Mouse (Mus musculus) intestine, embryonic 14.5 days (tissue): ENCODE data around the gene Sstr2. TPM values are rescaled to one million over a fixed set of nuclear protein-coding genes. Genes with fewer than 3 reads are reported as not detected.

Experiments
- ATAC-seq: fragments of 200-750 bp; cut with Nextera tagmentation; replicated peaks from 2 replicates; pipeline ENCODE4 v1.8.0; 2017; ENCODE audit warnings: low read depth, moderate number of reproducible peaks, moderate TSS enrichment, moderate library complexity; ENCODE audit not compliant: low FRiP score, low TSS enrichment
- DNase-seq: peaks from one replicate; pipeline ENCODE4 v3.0.0-alpha.2; 2018; ENCODE audit warnings: low spot score
- H3K27ac ChIP-seq: fragments of 300-500 bp; sonication (generic); 2 replicates; pipeline ENCODE4 v1.5.1; 2014; ENCODE audit warnings: low read depth, mild to moderate bottlenecking, control low read depth
- H3K27me3 ChIP-seq: fragments of 300-500 bp; sonication (generic); replicated peaks from 2 replicates; pipeline ENCODE4 v1.6.1; 2014; ENCODE audit warnings: low read length, control low read depth; ENCODE audit not compliant: control insufficient read depth, insufficient read depth
- H3K36me3 ChIP-seq: fragments of 300-500 bp; sonication (generic); 2 replicates; pipeline ENCODE4 v1.6.1; 2014; ENCODE audit warnings: low read length, control low read depth; ENCODE audit not compliant: control insufficient read depth, insufficient read depth
- H3K4me1 ChIP-seq: fragments of 300-500 bp; sonication (generic); replicated peaks from 2 replicates; pipeline ENCODE4 v1.6.1; 2014; ENCODE audit warnings: low read length, control low read depth, mixed read lengths; ENCODE audit not compliant: control insufficient read depth, insufficient read depth
- H3K4me2 ChIP-seq: fragments of 300-500 bp; sonication (generic); 2 replicates; pipeline ENCODE4 v1.6.1; 2014; ENCODE audit warnings: low read length
- H3K4me3 ChIP-seq: fragments of 300-500 bp; sonication (generic); 2 replicates; pipeline ENCODE4 v1.5.1; 2014; ENCODE audit warnings: low read depth, low read length, control low read depth, mixed read lengths
- H3K9ac ChIP-seq: fragments of 300-500 bp; sonication (generic); 2 replicates; pipeline ENCODE4 v1.6.1; 2014; ENCODE audit warnings: mild to moderate bottlenecking, low read length
- H3K9me3 ChIP-seq: fragments of 300-500 bp; sonication (generic); 2 replicates; pipeline ENCODE4 v1.6.1; 2016; ENCODE audit warnings: low read length, control low read depth; ENCODE audit not compliant: control insufficient read depth
- WGBS: fragments of 180-500 bp; shearing (Covaris S2); extraction: QIAGEN DNeasy Blood & Tissue Kit; methylation state at CpG from one replicate; pipeline ENCODE4 v1.1.7; 2014; 5-methylcytosine and 5-hydroxymethylcytosine counted together
- polyA plus RNA-seq: library from polyadenylated mRNA; unstranded; fragments of >200 nt; fragmentation: Nextera tagmentation; extraction: Ambion mirVana; gene quantifications from 2 replicates; pipeline ENCODE4 v1.2.1, GENCODE M21; 2014

The Sstr2 gene
- 0.30 and 0.47 TPM in 2 replicates for polyA plus RNA-seq

DNA sequence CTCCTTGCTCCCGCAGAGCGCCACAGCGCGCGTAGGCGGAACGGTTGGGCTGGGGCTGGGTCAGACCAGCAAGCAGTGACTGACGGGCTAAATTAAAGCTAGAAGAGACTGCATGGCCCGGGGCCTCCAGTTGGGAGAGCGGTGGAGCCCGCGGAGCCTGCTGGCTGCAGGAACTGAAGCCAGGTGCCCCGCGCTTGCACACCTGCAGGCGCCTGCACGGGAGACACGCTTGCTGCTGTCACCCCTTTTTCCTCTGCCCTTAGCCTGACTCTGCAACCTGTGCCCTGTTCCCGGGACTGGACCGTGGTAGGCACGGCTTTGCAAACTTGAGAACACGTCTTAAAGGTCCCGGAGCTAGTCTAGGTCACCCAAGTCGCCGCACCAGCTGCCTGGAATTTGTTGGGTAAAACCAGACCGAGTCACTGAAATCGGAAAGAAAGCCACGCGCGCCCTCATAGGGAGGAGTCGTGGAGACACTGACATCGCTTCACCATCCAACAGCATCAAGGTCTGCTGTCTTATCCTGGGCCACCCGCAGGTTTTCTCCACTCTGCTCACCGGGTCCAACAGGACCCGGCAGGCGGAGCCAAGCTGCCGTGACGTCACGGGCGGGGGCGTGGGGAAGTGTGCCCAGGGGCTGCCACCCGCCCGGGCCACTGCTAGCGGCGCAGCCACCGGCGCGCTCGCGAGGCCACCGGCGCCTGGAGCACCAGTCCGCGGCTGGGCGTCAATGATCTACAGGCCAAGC lies at the start of gene Sstr2:
Gene Sstr2, plus strand, starts transcription at position 671 of the 748 bp plus-strand sequence.
- no peaks in the 10 kb centered on the region for H3K9me3 ChIP-seq
- peak within 1 kb of the TSS; percentile 40 for H3K4me3 ChIP-seq
- H3K4me2 ChIP-seq = peak within 1 kb of the TSS; percentile 84
- peak within 1 kb of the TSS; percentile 27; the same call in 1 of the 2 replicates for H3K9ac ChIP-seq
- peaks cover 17% of the 10 kb centered on the region for H3K4me1 ChIP-seq
- H3K27ac ChIP-seq = no peak within 1 kb of the TSS
- H3K27me3 ChIP-seq = peaks cover 46% of the 10 kb centered on the region
- ATAC-seq = peak; percentile 59; the same call in 1 of the 2 replicates
- DNase-seq = peak; percentile 84
- no peaks in the 10 kb centered on the region for H3K36me3 ChIP-seq
- under 1% methylated on average over 54 of the region's 54 CpGs for WGBS

DNA sequence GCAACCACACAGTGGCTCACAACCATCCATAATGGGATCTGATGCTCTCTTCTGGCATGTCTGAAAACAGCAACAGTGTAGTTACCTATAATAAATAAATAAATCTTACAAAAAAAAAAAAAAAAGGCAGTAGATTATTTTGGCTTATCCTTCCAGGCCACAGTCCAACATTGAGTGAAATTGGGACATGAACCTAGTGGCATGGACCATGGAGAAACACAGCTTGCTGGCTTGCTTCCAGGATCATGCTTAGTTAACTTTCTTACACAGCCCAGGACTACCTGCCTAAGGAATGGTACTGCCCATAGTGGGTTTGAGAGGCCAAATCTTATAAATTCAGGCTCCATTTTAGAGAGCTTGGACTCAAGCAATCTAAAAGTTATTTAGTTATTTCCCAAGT lies 47.5 kb upstream of the Sstr2 start:
- Histone ChIP-seq H3K4me1 (no peaks in the 10 kb centered on the region), H3K9me3 (no peaks in the 10 kb centered on the region), H3K4me3 (no peak overlapping the region), H3K9ac (no peak overlapping the region), H3K4me2 (no peak overlapping the region), H3K27me3 (no peaks in the 10 kb centered on the region), H3K27ac (no peak overlapping the region), H3K36me3 (no peaks in the 10 kb centered on the region)
- DNase-seq = no peak
- ATAC-seq = no peak

DNA sequence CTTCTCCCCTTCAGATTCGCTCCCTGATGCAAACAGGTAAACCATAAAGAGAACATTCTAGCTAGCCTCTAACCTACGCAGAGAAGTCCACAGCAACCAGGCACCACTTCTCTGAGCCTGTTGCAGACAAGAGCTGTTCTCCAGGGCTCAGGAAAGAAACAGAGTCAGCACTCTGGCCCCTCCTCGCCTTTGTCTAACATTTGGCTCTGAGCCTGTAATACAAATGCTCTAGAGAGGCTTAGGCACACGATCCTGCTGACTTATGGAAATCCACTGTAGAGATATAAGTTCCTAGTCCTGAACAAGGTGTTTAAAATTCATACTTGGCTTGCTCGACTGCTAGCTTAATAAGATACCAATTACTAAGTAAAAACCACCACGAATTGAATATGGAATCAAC lies 46.5 kb upstream of the Sstr2 start:
- H3K4me2 ChIP-seq = no peak overlapping the region
- no peak for ATAC-seq

DNA sequence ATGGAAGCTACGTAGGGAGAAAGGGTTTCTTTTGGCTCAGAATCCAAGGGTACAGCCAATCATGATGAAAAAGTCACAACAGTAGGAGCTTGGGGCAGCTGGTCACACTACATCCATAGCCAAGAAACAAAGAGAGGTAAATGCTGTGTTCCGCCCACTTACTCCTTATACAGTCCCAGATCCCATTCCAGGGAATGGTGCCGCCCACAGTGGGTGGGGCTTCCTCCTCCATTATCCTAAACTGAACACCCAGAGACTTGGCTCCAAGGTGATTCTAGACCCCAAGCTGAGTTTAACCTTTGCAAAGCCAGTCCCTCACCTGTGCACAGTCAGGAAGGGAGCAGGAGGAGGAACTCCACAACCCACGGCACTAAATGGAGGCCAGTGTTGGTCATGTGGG lies 41.9 kb upstream of the Sstr2 start:
- H3K27me3 ChIP-seq = no peaks in the 10 kb centered on the region
- WGBS = 85% methylated on average over 4 of the region's 4 CpGs
- ATAC-seq = no peak
- no peaks in the 10 kb centered on the region for H3K9me3 ChIP-seq
- H3K4me2 ChIP-seq = no peak overlapping the region
- H3K9ac ChIP-seq = no peak overlapping the region
- H3K4me1 ChIP-seq = no peaks in the 10 kb centered on the region
- H3K4me3 ChIP-seq = no peak overlapping the region
- no peak for DNase-seq
- no peaks in the 10 kb centered on the region for H3K36me3 ChIP-seq
- no peak overlapping the region for H3K27ac ChIP-seq

More for the DNA sequence above, 46.5 kb upstream of the Sstr2 start:
- DNase-seq = no peak
- no peaks in the 10 kb centered on the region for H3K36me3 ChIP-seq
- H3K4me1 ChIP-seq = no peaks in the 10 kb centered on the region
- H3K9me3 ChIP-seq = no peaks in the 10 kb centered on the region
- 65% methylated on average over 6 of the region's 6 CpGs for WGBS
- no peaks in the 10 kb centered on the region for H3K27me3 ChIP-seq
- H3K9ac ChIP-seq = no peak overlapping the region
- H3K27ac ChIP-seq = no peak overlapping the region
- H3K4me3 ChIP-seq = no peak overlapping the region

DNA sequence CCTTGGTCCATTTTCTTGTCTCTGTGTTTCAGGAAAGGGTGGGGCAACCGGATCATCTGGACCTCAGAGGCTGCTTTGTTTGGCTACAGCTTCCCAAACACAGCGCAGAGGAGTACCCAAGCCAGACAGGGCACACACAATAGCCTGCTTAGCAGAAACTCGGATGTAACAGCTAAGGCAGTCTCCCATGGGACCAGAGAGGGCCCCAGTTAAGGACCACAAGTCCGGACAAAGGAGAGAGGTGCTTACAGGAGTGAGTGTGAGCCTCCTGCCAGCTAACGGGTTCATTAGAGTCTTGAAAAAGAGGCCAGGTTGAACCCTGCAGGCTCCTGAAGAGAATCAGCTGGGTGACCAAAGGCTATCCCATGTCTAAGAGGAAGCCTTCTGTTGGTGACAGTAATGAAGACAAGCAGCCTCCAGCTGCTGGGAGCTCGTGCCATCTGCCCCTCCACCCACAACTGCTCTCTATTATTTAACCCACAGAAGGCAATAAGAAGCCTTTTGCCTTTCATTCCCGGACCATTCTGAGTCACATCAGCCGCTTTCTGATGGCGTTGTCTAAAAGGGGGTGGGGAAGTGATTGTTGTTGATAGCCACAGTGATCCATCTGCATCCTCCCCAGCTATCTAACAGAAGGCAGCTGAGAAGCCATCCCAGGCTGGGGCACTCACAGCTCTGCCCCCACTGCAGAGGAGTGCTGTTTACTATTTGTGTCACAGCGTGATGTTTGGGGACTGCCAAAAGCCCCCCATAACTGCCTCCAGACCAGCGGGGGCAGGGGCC lies 35.1 kb upstream of the Sstr2 start:
- peak; percentile 54 for DNase-seq

DNA sequence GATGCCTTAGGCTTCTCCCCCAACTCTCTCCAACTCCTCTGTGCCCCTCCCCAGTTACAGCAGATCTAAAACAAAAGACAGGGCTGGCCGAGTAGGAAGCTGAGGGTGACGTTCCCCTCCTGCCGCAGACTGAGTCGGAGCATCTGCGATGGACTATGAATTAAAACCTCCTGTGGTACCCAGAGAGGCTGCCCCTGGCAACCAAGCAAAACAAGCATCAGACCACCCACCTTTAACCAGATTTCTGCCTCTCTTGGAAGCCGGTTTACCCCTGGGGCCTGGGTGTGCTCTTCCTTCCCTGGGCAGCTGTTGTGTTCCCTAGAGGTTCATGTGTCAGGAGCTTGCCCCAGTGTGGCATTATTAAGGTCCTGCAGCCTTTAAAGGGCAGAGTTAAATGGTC lies 32.7 kb upstream of the Sstr2 start:
- Histone ChIP-seq H3K36me3 (no peaks in the 10 kb centered on the region), H3K4me1 (no peaks in the 10 kb centered on the region), H3K9me3 (no peaks in the 10 kb centered on the region), H3K27me3 (no peaks in the 10 kb centered on the region), H3K4me3 (no peak overlapping the region), H3K4me2 (no peak overlapping the region), H3K9ac (no peak overlapping the region), H3K27ac (no peak overlapping the region)
- ATAC-seq = no peak
- 47% methylated on average over 6 of the region's 6 CpGs for WGBS
- DNase-seq = no peak

More for the DNA sequence above, 35.1 kb upstream of the Sstr2 start:
- Histone ChIP-seq H3K4me3 (no peak overlapping the region), H3K9ac (no peak overlapping the region), H3K9me3 (no peaks in the 10 kb centered on the region), H3K4me1 (no peaks in the 10 kb centered on the region), H3K4me2 (no peak overlapping the region), H3K27ac (peak overlapping the region; percentile 52; the same call in 1 of the 2 replicates), H3K27me3 (no peaks in the 10 kb centered on the region), H3K36me3 (no peaks in the 10 kb centered on the region)
- WGBS = 50% methylated on average over 11 of the region's 11 CpGs
- ATAC-seq = peak; percentile 44; the same call in 1 of the 2 replicates

DNA sequence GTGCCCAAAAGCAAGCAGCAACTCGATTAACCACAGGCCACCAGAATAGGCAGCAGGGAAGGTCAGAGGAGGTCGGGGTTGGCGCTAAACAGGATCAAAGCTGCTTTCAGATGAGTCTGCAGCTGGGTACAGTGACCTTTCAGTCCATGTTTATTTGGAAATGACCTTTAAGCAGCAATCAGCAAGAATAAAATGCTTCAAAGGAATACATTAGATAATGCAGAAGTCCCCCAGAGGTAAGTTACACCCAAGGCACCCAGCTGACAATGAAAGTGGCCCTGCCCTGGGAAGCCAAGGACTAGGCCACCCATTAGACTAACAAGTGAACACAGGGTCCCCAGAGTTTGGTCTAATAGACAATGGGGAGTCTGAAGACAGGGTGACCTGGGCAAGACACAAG lies 30.2 kb upstream of the Sstr2 start:
- no peaks in the 10 kb centered on the region for H3K9me3 ChIP-seq
- H3K27ac ChIP-seq = no peak overlapping the region
- ATAC-seq (no peak), DNase-seq (no peak)
- H3K4me3 ChIP-seq = no peak overlapping the region
- H3K9ac ChIP-seq = no peak overlapping the region
- H3K4me1 ChIP-seq = no peaks in the 10 kb centered on the region
- no peaks in the 10 kb centered on the region for H3K27me3 ChIP-seq
- H3K36me3 ChIP-seq = no peaks in the 10 kb centered on the region
- no peak overlapping the region for H3K4me2 ChIP-seq
- 53% methylated on average over 3 of the region's 3 CpGs for WGBS

DNA sequence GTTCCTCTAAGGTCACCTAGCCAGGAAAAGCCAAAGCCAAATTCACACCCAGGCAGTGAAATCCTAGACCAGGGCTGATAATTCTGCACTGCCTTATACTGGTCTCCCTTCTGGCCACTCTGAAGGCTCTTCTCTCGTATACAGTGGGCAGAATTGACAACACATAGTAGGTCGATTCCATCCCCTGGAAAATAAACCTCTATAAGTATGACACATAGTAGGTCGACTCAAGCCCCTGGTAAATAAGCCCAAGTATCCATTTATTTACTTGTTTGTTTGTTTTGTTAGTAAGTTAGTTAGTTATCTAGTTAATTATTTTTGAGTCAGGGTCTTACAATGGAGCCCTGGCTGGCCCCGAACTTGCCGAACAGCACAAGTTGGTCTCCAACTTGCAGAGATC lies 24.0 kb upstream of the Sstr2 start:
- Histone ChIP-seq H3K4me2 (no peak overlapping the region), H3K4me1 (no peaks in the 10 kb centered on the region), H3K36me3 (no peaks in the 10 kb centered on the region), H3K27me3 (no peaks in the 10 kb centered on the region), H3K9ac (no peak overlapping the region), H3K9me3 (no peaks in the 10 kb centered on the region), H3K4me3 (no peak overlapping the region), H3K27ac (no peak overlapping the region)
- ATAC-seq (no peak), DNase-seq (no peak)
- 84% methylated on average over 5 of the region's 5 CpGs for WGBS
